Mouse (Mus musculus) ES-Bruce4 (cell line): Measurements from ENCODE around the gene Ubl3. TPM values are rescaled to one million over a fixed set of nuclear protein-coding genes. Genes with fewer than 3 reads are reported as not detected.

Experiments
- H3K27ac ChIP-seq: 2 replicates; pipeline ENCODE4 v1.5.1; 2012; ENCODE audit warnings: low read length, inconsistent platforms; ENCODE audit not compliant: insufficient read depth
- H3K27me3 ChIP-seq: 2 replicates; pipeline ENCODE4 v1.6.1; 2012; ENCODE audit warnings: mild to moderate bottlenecking, low read length, inconsistent platforms; ENCODE audit not compliant: control insufficient read depth, poor library complexity, insufficient read depth, severe bottlenecking
- H3K36me3 ChIP-seq: 2 replicates; pipeline ENCODE4 v1.6.1; 2012; ENCODE audit warnings: inconsistent platforms, mild to moderate bottlenecking, low read length, moderate library complexity; ENCODE audit not compliant: control insufficient read depth, poor library complexity, insufficient read depth, severe bottlenecking
- H3K4me1 ChIP-seq: one replicate; pipeline ENCODE4 v1.8.1; 2011; ENCODE audit warnings: low read length; ENCODE audit not compliant: control insufficient read depth, insufficient read depth
- H3K4me3 ChIP-seq: 2 replicates; pipeline ENCODE4 v1.5.1; 2011; ENCODE audit warnings: low read depth, mild to moderate bottlenecking, low read length
- H3K9ac ChIP-seq: 2 replicates; pipeline ENCODE4 v1.6.1; 2012; ENCODE audit warnings: low read depth, mild to moderate bottlenecking, inconsistent platforms; ENCODE audit not compliant: poor library complexity, severe bottlenecking
- H3K9me3 ChIP-seq: replicated peaks from 2 replicates; pipeline ENCODE4 v1.6.1; 2012; ENCODE audit warnings: mild to moderate bottlenecking, low read length, inconsistent platforms; ENCODE audit not compliant: control insufficient read depth, poor library complexity, insufficient read depth, severe bottlenecking
- CTCF ChIP-seq: IDR thresholded peaks from one replicate; pipeline ENCODE4 v1.8.1; 2011; ENCODE audit warnings: low read depth, low read length
- EP300 ChIP-seq: IDR thresholded peaks from 2 replicates; pipeline ENCODE4 v1.6.1; 2011; ENCODE audit warnings: low read depth, low read length; ENCODE audit not compliant: insufficient read depth
- POLR2A ChIP-seq: IDR thresholded peaks from one replicate; pipeline ENCODE4 v1.8.1; 2011; ENCODE audit warnings: low read length; ENCODE audit not compliant: insufficient read depth
- polyA plus RNA-seq: library from polyadenylated mRNA; stranded (reverse); fragments of >200 nt; gene quantifications from 2 replicates; pipeline ENCODE4 v1.2.4, GENCODE M21; 2011; ENCODE audit warnings: low read depth; ENCODE audit not compliant: missing spikeins, insufficient read depth, insufficient read length

The Ubl3 gene
- polyA plus RNA-seq, 1 experiment = 55.8 TPM

DNA sequence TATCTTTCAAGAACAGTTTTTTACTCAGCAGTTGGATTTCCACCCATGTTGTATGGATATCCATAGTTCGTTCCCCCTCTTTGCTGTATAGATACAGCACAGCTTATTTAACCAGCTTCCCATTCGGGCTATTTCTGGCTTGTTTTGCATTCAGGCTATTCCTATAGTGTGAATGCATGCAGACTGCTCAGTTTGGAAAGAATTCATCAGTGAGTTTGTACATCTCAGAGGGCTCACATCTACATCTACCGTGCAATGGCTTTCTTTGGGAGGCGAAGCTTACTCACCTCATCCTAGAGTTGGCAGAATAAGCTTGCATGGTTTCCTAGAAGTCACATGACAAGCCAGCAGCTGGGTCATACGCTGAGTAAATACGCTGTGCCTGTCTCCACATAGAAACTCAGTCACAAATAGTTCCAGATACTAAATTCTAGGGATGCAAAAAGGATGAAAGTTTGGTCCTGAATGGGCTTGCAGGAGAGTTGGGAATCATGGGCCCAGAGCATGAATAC lies 88.8 kb downstream of the Ubl3 start:
- H3K27ac ChIP-seq = no peak overlapping the region
- no peaks in the 10 kb centered on the region for H3K36me3 ChIP-seq
- no peak overlapping the region for H3K4me3 ChIP-seq
- TF ChIP-seq CTCF (no peak), POLR2A (no peak), EP300 (no peak)
- peaks cover 2% of the 10 kb centered on the region for H3K4me1 ChIP-seq
- H3K9ac ChIP-seq = no peak overlapping the region
- peaks cover 7% of the 10 kb centered on the region; the same call in 1 of the 2 replicates for H3K9me3 ChIP-seq
- H3K27me3 ChIP-seq = no peaks in the 10 kb centered on the region

Other genes with a start within 250 kb of the Ubl3 start
- 21.6 and 27.1 TPM in 2 replicates for gene Slc7a1, start 152.9 kb downstream of the Ubl3 start, polyA plus RNA-seq